Mouse (Mus musculus): ENCODE data around the gene Cntnap5b. TPM values are rescaled to one million over a fixed set of nuclear protein-coding genes. Genes with fewer than 3 reads are reported as not detected.
A peak's percentile ranks its signal among the peaks of the same experiment; 100 is the strongest.

The Cntnap5b gene
- polyA plus RNA-seq, 1 experiment from 2014 or later, result not detected

DNA sequence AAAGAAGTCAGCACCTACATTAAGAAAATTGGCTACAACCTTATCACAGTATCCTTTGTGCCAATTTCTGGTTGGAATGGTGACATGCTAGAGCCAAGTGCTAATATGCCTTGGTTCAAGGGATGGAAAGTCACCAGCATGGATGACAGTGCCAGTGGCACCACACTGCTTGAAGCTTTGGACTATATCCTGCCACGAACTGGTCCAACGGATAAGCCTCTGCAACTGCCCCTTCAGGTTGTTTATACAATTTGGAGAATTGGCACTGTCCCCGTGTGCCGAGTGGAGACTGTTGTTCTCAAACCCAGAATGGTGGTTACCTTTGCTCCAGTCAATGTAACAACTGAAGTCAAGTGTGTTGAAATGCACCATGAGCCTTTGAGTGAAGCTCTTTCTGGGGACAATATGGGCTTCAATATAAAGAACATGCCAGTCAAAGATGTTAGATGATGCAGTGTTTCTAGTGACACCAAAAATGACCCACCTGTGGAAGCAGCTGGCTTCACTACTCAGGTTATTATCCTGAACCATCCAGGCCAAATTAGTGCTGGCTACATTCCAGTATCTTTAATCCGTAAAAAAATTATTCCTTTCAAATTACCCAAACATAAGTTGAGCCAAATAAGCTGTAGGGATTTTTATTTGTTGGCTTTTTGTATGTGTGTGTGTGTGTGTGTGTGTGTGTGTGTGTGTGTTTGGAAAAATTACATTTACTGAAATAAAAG is 233.6 kb downstream of the Cntnap5b start:
- no peak overlapping the region for H3K4me2 ChIP-seq (replicated peaks)
- H3K27ac ChIP-seq, result no peak overlapping the region
- no peak for ATAC-seq
- H3K4me3 ChIP-seq (replicated peaks), result no peak overlapping the region
- H3K36me3 ChIP-seq, result no peaks in the 10 kb centered on the region
- H3K4me1 ChIP-seq (replicated peaks), result no peaks in the 10 kb centered on the region
- H3K9me3 ChIP-seq, result no peaks in the 10 kb centered on the region
- 76% methylated on average over 5 of the region's 5 CpGs for WGBS
- no peaks in the 10 kb centered on the region for H3K27me3 ChIP-seq (replicated peaks)
- H3K9ac ChIP-seq, result no peak overlapping the region

DNA sequence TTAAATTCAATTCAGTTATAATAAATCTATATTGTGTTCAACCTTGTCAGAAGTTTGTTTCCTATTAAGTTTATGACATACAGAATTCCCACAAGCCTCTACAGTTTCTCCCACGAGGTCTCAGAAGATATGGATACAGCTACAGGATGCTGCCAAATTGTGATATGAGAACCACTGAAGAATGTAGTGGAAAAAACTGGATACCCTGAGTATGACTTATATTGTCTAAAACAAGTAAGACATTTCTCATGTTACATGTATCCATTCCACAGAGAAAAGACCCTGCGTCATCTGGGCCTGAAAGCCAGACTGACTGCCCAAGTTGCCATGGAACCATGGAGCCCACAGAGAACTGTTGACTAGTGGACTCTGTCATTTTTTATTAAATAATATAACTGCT is 269.2 kb downstream of the Cntnap5b start:
- H3K27me3 ChIP-seq (replicated peaks), result no peaks in the 10 kb centered on the region
- H3K4me1 ChIP-seq (replicated peaks), result no peaks in the 10 kb centered on the region
- H3K4me2 ChIP-seq (replicated peaks), result no peak overlapping the region
- WGBS, result 80% methylated on average over 2 of the region's 2 CpGs
- H3K9me3 ChIP-seq, result no peaks in the 10 kb centered on the region
- H3K27ac ChIP-seq, result no peak overlapping the region
- H3K9ac ChIP-seq, result no peak overlapping the region
- ATAC-seq, result no peak
- no peak overlapping the region for H3K4me3 ChIP-seq (replicated peaks)
- no peaks in the 10 kb centered on the region for H3K36me3 ChIP-seq

DNA sequence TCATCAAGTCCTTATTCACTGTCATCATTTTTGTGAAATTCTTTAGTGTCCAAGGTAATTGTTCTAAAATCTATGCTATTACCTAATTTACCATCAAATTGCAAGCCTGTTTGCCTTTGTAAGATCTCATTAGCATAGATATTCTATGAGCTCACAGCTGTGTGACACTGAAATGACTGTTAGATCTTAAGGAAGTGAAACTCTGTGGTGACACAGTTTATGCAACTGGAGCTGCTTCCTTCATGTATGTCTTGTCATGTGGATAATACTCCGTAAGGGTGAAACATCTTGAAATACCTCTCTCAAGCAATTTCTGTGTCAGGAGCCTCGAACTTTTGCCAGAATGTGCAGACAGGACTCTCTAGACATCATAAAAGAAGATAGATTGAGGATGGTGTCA is 307.2 kb downstream of the Cntnap5b start:
- H3K4me2 ChIP-seq (replicated peaks), result no peak overlapping the region
- H3K36me3 ChIP-seq, result no peaks in the 10 kb centered on the region
- no peaks in the 10 kb centered on the region for H3K4me1 ChIP-seq (replicated peaks)
- no peak overlapping the region for H3K9ac ChIP-seq
- no peaks in the 10 kb centered on the region for H3K9me3 ChIP-seq
- 68% methylated on average over 2 of the region's 2 CpGs for WGBS
- no peak overlapping the region for H3K4me3 ChIP-seq (replicated peaks)
- no peak overlapping the region for H3K27ac ChIP-seq
- H3K27me3 ChIP-seq (replicated peaks), result no peaks in the 10 kb centered on the region
- ATAC-seq, result no peak

DNA sequence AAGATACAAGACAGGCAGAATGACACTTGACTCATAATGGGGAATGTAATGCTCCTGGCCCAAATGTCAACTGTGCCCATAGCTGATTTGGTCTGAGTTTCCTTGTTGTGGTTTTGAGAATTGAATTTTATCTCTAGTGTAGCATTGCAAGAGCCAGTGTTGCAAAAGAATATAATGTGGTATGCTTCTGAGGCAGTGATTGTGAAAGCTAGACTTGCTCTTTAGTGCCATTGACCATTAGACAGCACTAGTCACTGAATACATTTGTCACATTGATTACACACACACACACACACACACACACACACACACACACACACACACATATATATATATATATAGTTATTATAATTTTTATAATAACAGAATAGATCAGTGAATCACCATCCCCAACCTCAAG is 328.0 kb downstream of the Cntnap5b start:
- Histone ChIP-seq H3K9ac (no peak overlapping the region), H3K36me3 (no peaks in the 10 kb centered on the region), H3K4me2 (replicated peaks) (no peak overlapping the region), H3K27ac (no peak overlapping the region), H3K4me3 (replicated peaks) (no peak overlapping the region), H3K27me3 (replicated peaks) (no peaks in the 10 kb centered on the region), H3K9me3 (no peaks in the 10 kb centered on the region), H3K4me1 (replicated peaks) (no peaks in the 10 kb centered on the region)
- no peak for ATAC-seq

DNA sequence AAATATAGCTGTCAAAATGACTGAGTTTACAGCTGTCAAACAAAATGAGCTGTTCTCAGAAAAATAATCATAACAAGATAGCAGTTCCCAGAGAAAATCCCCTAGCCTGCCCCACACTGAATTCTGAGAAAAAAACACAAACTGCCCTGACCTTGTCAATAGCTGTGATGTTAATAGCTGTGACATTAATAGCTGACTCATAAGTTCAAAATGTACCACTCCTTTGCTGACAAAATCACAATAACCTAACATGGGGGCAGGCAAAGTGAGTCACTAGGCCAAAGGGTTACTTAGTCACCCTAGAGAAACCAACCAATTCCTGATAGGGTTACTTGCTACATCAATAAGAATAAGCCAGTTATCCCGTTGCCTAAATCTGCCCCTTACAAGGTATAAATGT is 328.5 kb downstream of the Cntnap5b start:
- Histone ChIP-seq H3K9me3 (no peaks in the 10 kb centered on the region), H3K9ac (no peak overlapping the region), H3K4me3 (replicated peaks) (no peak overlapping the region), H3K36me3 (no peaks in the 10 kb centered on the region), H3K4me1 (replicated peaks) (no peaks in the 10 kb centered on the region), H3K27me3 (replicated peaks) (no peaks in the 10 kb centered on the region), H3K27ac (no peak overlapping the region), H3K4me2 (replicated peaks) (no peak overlapping the region)
- ATAC-seq, result no peak
- 65% methylated on average over 1 of the region's 1 CpGs for WGBS

DNA sequence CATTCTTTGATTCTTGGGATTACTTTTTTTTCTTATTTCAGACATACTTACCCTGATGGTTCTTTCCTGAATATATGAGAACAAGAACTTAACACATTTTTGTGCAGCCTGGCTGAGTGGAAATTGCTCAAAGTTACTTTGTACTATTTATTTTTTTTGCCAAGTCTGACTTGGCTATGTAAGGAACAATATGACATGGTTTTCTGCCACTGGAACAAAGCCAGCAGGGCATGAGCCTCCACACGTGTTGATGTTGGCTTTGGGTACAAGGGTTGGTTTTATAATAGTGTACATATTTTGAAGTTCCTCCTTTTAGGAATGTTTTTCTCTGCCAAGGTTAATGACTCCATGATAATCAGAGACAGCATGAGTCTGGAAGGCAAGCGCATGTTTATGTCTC is 331.8 kb downstream of the Cntnap5b start:
- no peak overlapping the region for H3K4me2 ChIP-seq (replicated peaks)
- no peaks in the 10 kb centered on the region for H3K27me3 ChIP-seq (replicated peaks)
- H3K9ac ChIP-seq, result no peak overlapping the region
- H3K36me3 ChIP-seq, result no peaks in the 10 kb centered on the region
- no peaks in the 10 kb centered on the region for H3K9me3 ChIP-seq
- WGBS, result 76% methylated on average over 2 of the region's 2 CpGs
- no peak overlapping the region for H3K27ac ChIP-seq
- no peak overlapping the region for H3K4me3 ChIP-seq (replicated peaks)
- no peaks in the 10 kb centered on the region for H3K4me1 ChIP-seq (replicated peaks)
- ATAC-seq, result no peak

DNA sequence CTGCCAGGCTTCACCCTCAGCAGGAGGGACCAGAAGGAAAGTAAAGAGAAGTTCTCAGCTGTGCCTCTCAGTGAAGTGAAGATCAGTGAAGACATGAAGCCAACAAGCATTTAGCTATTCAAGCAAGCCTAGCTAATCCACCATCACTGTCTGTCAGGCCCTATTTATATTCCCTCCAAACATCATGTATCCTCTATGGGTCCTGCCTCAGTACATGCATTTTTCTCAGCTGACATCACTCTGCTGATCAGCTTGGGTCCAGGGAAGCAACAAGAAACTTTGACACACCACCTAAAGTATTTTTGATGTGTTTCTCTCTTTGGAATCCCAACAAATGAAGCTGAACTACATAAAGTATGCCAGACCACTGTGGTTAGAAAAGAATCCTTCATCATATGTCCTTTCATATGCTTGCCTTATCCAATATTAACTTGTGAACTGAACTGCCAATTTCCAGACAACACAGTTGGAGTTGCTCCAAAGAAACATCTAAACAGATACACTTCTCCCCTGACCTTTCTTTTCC is 349.9 kb downstream of the Cntnap5b start:
- Histone ChIP-seq H3K27ac (no peak overlapping the region), H3K4me1 (replicated peaks) (no peaks in the 10 kb centered on the region), H3K4me3 (replicated peaks) (no peak overlapping the region), H3K27me3 (replicated peaks) (no peaks in the 10 kb centered on the region), H3K9me3 (no peaks in the 10 kb centered on the region), H3K36me3 (no peaks in the 10 kb centered on the region), H3K4me2 (replicated peaks) (no peak overlapping the region), H3K9ac (no peak overlapping the region)
- no peak for ATAC-seq

DNA sequence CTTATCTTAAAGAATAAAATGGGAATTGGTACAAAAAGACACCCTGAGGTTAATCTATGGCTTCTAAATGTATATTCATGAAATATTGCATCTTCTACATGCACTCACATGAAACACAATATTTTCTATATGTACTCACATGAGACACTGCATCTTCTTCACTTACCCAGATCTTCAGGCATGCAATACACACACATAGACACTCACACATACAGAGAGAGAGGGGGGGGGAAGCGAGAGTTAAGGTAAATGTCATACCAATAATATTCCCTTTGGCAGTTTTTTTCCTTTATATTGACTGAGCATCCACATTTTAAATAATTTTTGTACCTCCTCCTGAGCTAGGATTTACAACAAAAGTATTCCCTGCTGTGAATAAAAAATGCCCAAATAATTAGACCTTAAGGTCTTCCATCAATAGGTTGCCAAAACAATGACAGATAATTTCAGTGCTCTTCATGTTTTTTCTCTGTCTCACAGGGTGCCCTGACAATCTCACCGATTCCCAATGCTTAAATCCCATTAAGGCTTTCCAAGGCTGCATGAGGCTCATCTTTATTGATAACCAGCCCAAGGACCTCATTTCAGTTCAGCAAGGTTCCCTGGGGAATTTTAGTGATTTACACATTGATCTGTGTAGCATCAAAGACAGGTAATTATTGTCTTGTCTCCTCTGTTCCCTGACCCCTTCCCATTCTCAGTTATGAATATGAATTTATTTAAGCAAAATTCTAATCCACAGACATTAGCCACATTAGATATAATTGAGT is 391.2 kb downstream of the Cntnap5b start:
- no peak for ATAC-seq
- no peak overlapping the region for H3K4me3 ChIP-seq (replicated peaks)
- H3K36me3 ChIP-seq, result no peaks in the 10 kb centered on the region
- H3K9me3 ChIP-seq, result no peaks in the 10 kb centered on the region
- 76% methylated on average over 2 of the region's 2 CpGs for WGBS
- no peaks in the 10 kb centered on the region for H3K27me3 ChIP-seq (replicated peaks)
- H3K4me2 ChIP-seq (replicated peaks), result no peak overlapping the region
- H3K9ac ChIP-seq, result no peak overlapping the region
- H3K4me1 ChIP-seq (replicated peaks), result no peaks in the 10 kb centered on the region
- H3K27ac ChIP-seq, result no peak overlapping the region

DNA sequence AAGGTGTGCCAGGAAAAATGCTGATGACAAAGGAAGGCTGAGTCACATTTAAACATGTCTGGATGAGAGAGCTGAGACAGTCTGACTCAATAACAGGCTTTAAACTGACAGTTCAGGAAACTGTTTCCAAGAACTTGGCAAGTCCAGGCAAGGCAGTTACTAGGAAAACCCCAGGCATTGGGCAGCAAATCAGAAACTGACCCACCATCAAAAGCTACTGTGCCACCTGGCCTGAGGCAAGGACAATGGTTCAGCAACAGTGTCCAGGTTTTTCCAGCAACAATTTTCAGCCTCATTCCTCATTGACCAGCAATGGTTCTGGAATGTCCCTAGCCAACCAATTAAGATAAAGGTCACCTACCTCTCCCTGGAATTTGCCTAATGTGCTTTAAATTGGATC is 399.0 kb downstream of the Cntnap5b start:
- no peak for ATAC-seq
- no peaks in the 10 kb centered on the region for H3K27me3 ChIP-seq (replicated peaks)
- H3K9me3 ChIP-seq, result no peaks in the 10 kb centered on the region

DNA sequence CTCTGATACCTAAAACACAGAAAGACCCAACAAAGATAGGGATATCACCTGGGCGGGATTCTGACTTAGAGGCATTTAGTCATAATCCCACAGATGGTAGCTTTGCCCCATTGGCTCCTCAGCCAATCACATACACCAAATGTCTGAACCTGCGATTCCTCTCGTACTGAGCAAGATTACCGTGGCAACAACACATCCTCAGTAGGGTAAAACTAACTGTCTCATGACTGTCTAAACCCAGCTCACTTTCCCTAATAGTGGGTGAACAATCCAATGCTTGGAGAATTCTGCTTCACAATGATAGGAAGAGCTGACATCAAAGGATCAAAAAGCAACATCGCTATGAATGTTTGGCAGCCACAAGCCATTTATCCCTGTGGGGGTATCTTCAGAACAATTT is 407.5 kb downstream of the Cntnap5b start:
- WGBS, result 80% methylated on average over 5 of the region's 5 CpGs
- H3K9ac ChIP-seq, result no peak overlapping the region
- no peaks in the 10 kb centered on the region for H3K36me3 ChIP-seq
- H3K4me1 ChIP-seq (replicated peaks), result no peaks in the 10 kb centered on the region
- H3K9me3 ChIP-seq, result no peaks in the 10 kb centered on the region
- no peak overlapping the region for H3K4me3 ChIP-seq (replicated peaks)
- H3K27me3 ChIP-seq (replicated peaks), result no peaks in the 10 kb centered on the region
- no peak overlapping the region for H3K4me2 ChIP-seq (replicated peaks)
- H3K27ac ChIP-seq, result no peak overlapping the region
- peak; percentile 99 for ATAC-seq

More for the DNA sequence above, 399.0 kb downstream of the Cntnap5b start:
- no peaks in the 10 kb centered on the region for H3K36me3 ChIP-seq
- no peak overlapping the region for H3K27ac ChIP-seq
- no peaks in the 10 kb centered on the region for H3K4me1 ChIP-seq (replicated peaks)
- H3K9ac ChIP-seq, result no peak overlapping the region
- H3K4me2 ChIP-seq (replicated peaks), result no peak overlapping the region
- H3K4me3 ChIP-seq (replicated peaks), result no peak overlapping the region

DNA sequence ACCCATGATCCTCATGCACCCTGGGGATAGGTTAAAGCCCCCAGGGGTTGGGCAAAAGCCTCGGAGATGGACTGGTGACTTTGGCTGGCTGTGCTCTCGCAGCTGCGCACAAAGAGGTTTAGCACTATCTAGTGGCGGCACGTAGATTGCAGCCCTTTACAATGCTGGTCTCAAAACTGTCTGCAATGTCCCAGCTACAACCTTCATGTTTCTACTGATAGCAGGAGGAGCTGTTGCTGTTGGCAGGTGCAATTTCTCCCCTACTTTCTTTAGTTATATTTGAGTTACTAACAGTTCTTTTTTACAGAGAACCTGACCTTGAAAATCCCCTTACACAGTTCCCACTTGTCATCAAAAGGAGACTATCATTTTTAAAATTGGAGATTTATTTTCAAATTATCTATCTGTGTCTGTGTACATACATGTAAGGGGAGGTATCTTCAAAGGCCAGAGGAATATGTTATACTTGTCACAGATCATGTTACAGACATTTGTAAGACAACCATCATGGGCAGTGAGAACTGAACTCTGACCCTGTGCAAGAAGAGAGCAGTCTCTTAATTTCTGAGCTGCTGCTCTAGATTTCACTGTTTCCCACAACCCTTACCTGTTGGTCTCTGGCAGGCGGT is 459.5 kb downstream of the Cntnap5b start:
- Histone ChIP-seq H3K27ac (no peak overlapping the region), H3K27me3 (replicated peaks) (no peaks in the 10 kb centered on the region), H3K4me3 (replicated peaks) (no peak overlapping the region), H3K9ac (no peak overlapping the region), H3K36me3 (no peaks in the 10 kb centered on the region), H3K9me3 (no peaks in the 10 kb centered on the region), H3K4me2 (replicated peaks) (no peak overlapping the region), H3K4me1 (replicated peaks) (no peaks in the 10 kb centered on the region)
- WGBS, result 8% methylated on average over 5 of the region's 6 CpGs
- peak; percentile 90 for ATAC-seq

DNA sequence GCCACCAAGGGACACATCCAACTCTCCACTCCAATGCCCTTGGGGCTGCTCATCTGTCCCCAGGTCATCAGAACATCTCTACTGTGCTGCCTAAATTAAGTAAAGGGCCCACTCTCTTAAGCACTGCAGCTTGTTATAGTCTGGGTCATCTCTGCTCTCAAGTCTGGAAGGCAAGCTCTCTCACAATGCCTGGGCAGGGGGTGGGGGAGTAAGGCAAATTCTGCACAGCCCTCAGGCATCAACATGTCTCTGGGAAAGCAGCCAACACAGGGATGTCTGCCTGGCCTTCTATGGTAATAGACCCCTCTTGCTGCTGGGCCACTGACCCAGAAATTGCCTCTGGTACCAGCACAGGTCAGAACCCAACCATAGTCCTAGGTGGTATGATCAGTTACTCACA is 479.4 kb downstream of the Cntnap5b start:
- Histone ChIP-seq H3K4me1 (replicated peaks) (no peaks in the 10 kb centered on the region), H3K9ac (no peak overlapping the region), H3K27ac (no peak overlapping the region), H3K27me3 (replicated peaks) (no peaks in the 10 kb centered on the region), H3K4me3 (replicated peaks) (no peak overlapping the region), H3K36me3 (no peaks in the 10 kb centered on the region), H3K9me3 (no peaks in the 10 kb centered on the region), H3K4me2 (replicated peaks) (no peak overlapping the region)
- no peak for ATAC-seq

All from intestine, embryonic 15.5 days (tissue).